Mouse (Mus musculus) frontal cortex, adult 2 months (tissue): ENCODE results near the gene BC004004. TPM values are rescaled to one million over a fixed set of nuclear protein-coding genes. Genes with fewer than 3 reads are reported as not detected.
"Not testable (repeated sequence)": the region's sequence is repeated elsewhere in the genome, so short reads cannot be mapped to it uniquely, and the experiment has no call there.

Experiments
- DNase-seq, 2 experiments: peaks; one replicate each; pipeline ENCODE4 v3.0.0; 2022; ENCODE audit warnings: low spot score in 1 of 2; ENCODE audit errors: extremely low spot score in 1 of 2
- polyA plus RNA-seq: library from polyadenylated mRNA; depleted of rRNA; stranded (reverse); fragments of >200 nt; gene quantifications from 2 replicates; pipeline ENCODE4 v1.2.3, GENCODE M21; 2012

The BC004004 gene
- polyA plus RNA-seq, 1 experiment: 79.2 TPM

GRCm38 (mm10) chr17:29258921-29259320, 9.7 kb upstream of the BC004004 start:
- no peak for DNase-seq

- DNase-seq: peak in 1 of 2 experiments; percentile 85
Observed at GRCm38 (mm10) chr17:29259489-29259888, 9.1 kb upstream of the BC004004 start.

GRCm38 (mm10) chr17:29260501-29260900, 8.1 kb upstream of the BC004004 start:
- DNase-seq: no peak

GRCm38 (mm10) chr17:29261603-29262258, 6.9 kb upstream of the BC004004 start:
- no peak for DNase-seq

GRCm38 (mm10) chr17:29262259-29262649, 6.3 kb upstream of the BC004004 start:
- no peak for DNase-seq

GRCm38 (mm10) chr17:29263417-29263816, 5.2 kb upstream of the BC004004 start:
- no peak for DNase-seq

GRCm38 (mm10) chr17:29263840-29264633, 4.6 kb upstream of the BC004004 start, which contains the start of gene Ppil1:
TSS of gene Ppil1 (minus strand) at chr17:29264186.
- DNase-seq: peak; percentile 38 to 80

- DNase-seq: no peak
Observed at GRCm38 (mm10) chr17:29264760-29265159, 3.8 kb upstream of the BC004004 start.

- not testable (repeated sequence) for DNase-seq
Observed at GRCm38 (mm10) chr17:29267040-29267439, 1.5 kb upstream of the BC004004 start.

GRCm38 (mm10) chr17:29267931-29268681, 482 bp upstream of the BC004004 start:
- no peak for DNase-seq

- no peak for DNase-seq
Observed at GRCm38 (mm10) chr17:29269349-29269706, 740 bp downstream of the BC004004 start.

GRCm38 (mm10) chr17:29270148-29270698, 1.6 kb downstream of the BC004004 start:
- DNase-seq: no peak

GRCm38 (mm10) chr17:29273156-29273555, 4.6 kb downstream of the BC004004 start:
- DNase-seq: no peak

- DNase-seq: no peak
Observed at GRCm38 (mm10) chr17:29273889-29274288, 5.3 kb downstream of the BC004004 start.

GRCm38 (mm10) chr17:29280422-29280821, 11.8 kb downstream of the BC004004 start:
- DNase-seq: no peak

- no peak for DNase-seq
Observed at GRCm38 (mm10) chr17:29281541-29281940, 13.0 kb downstream of the BC004004 start.

- DNase-seq: no peak
Observed at GRCm38 (mm10) chr17:29282216-29282952, 13.8 kb downstream of the BC004004 start.

- DNase-seq: no peak
Observed at GRCm38 (mm10) chr17:29291793-29292192, 23.2 kb downstream of the BC004004 start.

- DNase-seq: no peak
Observed at GRCm38 (mm10) chr17:29292996-29293395, 24.4 kb downstream of the BC004004 start.
